Mouse (Mus musculus): ENCODE results near the gene Hoxa5. TPM values are rescaled to one million over a fixed set of nuclear protein-coding genes. Genes with fewer than 3 reads are reported as not detected.

Gene Hoxa5
- total RNA-seq (2023): not detected

GRCm38 (mm10) chr6:52204050-52204752, at the start of gene Hoxa5:
Hoxa5 (minus strand) TSS chr6:52204587.

GRCm38 (mm10) chr6:52245757-52246142, 41.4 kb upstream of the Hoxa5 start, which contains the start of gene Hoxa11:
Hoxa11 (minus strand) TSS chr6:52245810.

GRCm38 (mm10) chr6:52240389-52241000, 36.1 kb upstream of the Hoxa5 start, which contains the start of gene Hoxa10:
Hoxa10 (minus strand) TSS chr6:52240854.

GRCm38 (mm10) chr6:52230516-52231165, 26.3 kb upstream of the Hoxa5 start, which contains the start of gene Hoxa9:
Hoxa9 (minus strand) TSS chr6:52231089.

GRCm38 (mm10) chr6:52221337-52221992, 17.1 kb upstream of the Hoxa5 start, which contains the start of gene Hoxa7:
Hoxa7 (minus strand) TSS chr6:52221854.

GRCm38 (mm10) chr6:52213119-52213986, 9.0 kb upstream of the Hoxa5 start, which contains the start of the genes Hoxa3 and Gm28308:
Hoxa3 (minus strand) TSS chr6:52213336.
Gm28308 (minus strand) TSS chr6:52213339.

GRCm38 (mm10) chr6:52208072-52208867, 3.9 kb upstream of the Hoxa5 start, which contains the start of gene Hoxa6:
Hoxa6 (minus strand) TSS chr6:52208722.

GRCm38 (mm10) chr6:52190906-52191810, 13.2 kb downstream of the Hoxa5 start, which contains the start of gene Hoxa4:
Hoxa4 (minus strand) TSS chr6:52191753.

GRCm38 (mm10) chr6:52177061-52177735, 27.2 kb downstream of the Hoxa5 start, which contains the start of gene 5730596B20Rik:
5730596B20Rik (plus strand) TSS chr6:52177498.

GRCm38 (mm10) chr6:52164626-52165440, 39.6 kb downstream of the Hoxa5 start, which contains the start of gene Hoxa2:
Hoxa2 (minus strand) TSS chr6:52164831.

GRCm38 (mm10) chr6:52158276-52159051, 45.9 kb downstream of the Hoxa5 start, which contains the start of gene Hoxa1:
Hoxa1 (minus strand) TSS chr6:52158317.

Other genes starting within 250 kb of the Hoxa5 start
- gene Skap2, start 192.0 kb downstream of the Hoxa5 start, total RNA-seq (2023): 10 to 100 TPM; 48.5 to 50.5 TPM
- gene Hoxa1, start 46.3 kb downstream of the Hoxa5 start, total RNA-seq (2023): not detected
- gene Hoxa2, start 39.8 kb downstream of the Hoxa5 start, total RNA-seq (2023): not detected
- gene 5730596B20Rik, start 27.1 kb downstream of the Hoxa5 start, total RNA-seq (2023): not detected
- gene Hoxa4, start 12.8 kb downstream of the Hoxa5 start, total RNA-seq (2023): not detected
- not detected for gene Hoxa6, start 4.1 kb upstream of the Hoxa5 start, total RNA-seq (2023)
- gene Hoxa3, start 8.7 kb upstream of the Hoxa5 start, total RNA-seq (2023): not detected
- gene Gm28308, start 8.8 kb upstream of the Hoxa5 start, total RNA-seq (2023): not detected
- under 1 TPM in 1 of 2 experiments, not detected in 1; 0.30 TPM for gene Hoxa7, start 17.3 kb upstream of the Hoxa5 start, total RNA-seq (2023)
- not detected for gene Hoxa9, start 26.5 kb upstream of the Hoxa5 start, total RNA-seq (2023)
- gene Hoxa10, start 36.3 kb upstream of the Hoxa5 start, total RNA-seq (2023): not detected
- gene Hoxa11, start 41.2 kb upstream of the Hoxa5 start, total RNA-seq (2023): not detected
- gene Hoxa13, start 56.3 kb upstream of the Hoxa5 start, total RNA-seq (2023): not detected
- gene Evx1, start 108.9 kb upstream of the Hoxa5 start, total RNA-seq (2023): not detected

Data from B cell, adult 67 days (primary cell).